ENCODE assay signal across 8 mouse cellular contexts in the genomic region with DNA sequence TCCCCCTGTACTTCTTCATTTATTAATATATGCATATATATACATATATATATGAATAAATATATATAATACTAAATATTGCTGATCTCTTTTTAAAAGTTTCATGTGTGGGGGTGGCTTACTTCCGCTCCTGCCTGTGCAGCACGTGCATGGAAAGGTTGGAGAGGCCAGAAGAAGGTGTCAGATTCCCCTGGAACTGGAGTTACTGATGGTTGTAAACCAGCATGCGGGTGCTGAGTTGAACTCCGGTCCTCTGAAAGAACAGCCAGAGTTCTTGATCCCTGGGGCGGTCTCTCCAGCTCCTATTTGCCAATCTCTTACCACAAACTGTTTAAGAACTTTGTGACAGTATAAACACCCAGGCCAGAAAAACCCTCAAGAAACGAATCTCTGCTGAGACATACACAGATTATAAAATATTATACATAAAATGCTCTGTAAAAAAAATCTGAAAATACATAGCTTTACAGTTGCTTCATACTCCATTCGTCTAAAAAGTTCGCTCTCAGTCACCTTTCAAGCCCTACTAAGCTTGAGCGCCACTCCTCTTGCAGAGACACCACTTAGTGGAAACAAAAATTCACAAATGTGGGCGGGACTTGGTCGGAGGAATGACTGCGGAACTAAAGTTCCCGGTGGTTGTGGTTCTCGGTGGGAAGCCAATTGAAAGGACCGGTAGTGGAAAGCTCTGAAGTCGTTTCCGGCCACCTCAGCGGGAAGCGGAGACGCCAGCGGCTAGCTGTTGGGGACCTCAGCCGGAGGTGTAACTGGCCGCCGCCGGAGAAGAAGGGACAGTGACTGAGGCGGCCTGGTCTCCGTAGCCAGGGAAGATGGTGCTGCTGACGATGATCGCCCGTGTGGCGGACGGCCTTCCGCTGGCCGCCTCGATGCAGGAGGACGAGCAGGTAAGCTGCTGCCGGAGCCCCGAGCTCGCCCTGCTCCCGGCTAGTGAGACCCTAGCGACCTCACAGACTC. TPM values are rescaled to one million over a fixed set of nuclear protein-coding genes. Genes with fewer than 3 reads are reported as not detected.
DNase-seq lines count a peak whose midpoint lies in the region; ATAC-seq and TF ChIP-seq lines count a peak whose summit lies in the region.

A gene (plus strand): TSS at position 675 of the 975 bp plus-strand sequence.

- 6% methylated on average over 41 of the region's 41 CpGs for WGBS in forebrain, embryonic 12.5 days
- 4% methylated on average over 37 of the region's 41 CpGs for WGBS in heart, postnatal 0 days
- 4% methylated on average over 41 of the region's 41 CpGs for WGBS in liver, embryonic 16.5 days (ENCODE audit: insufficient replicate concordance)
- 3% methylated on average over 41 of the region's 41 CpGs for WGBS in neural tube, embryonic 13.5 days

- no peaks in the 10 kb centered on the region for H3K9me3 ChIP-seq in E14TG2a.4 (ENCODE audit: low read length)
- no peaks in the 10 kb centered on the region for H3K9me3 ChIP-seq in forebrain, embryonic 12.5 days
- H3K9me3 ChIP-seq in heart, postnatal 0 days (replicated peaks; ENCODE audit: control insufficient read depth, low read length) = no peaks in the 10 kb centered on the region
- H3K9me3 ChIP-seq in liver, embryonic 16.5 days (replicated peaks; ENCODE audit: control insufficient read depth, low read length) = no peaks in the 10 kb centered on the region
- no peaks in the 10 kb centered on the region for H3K9me3 ChIP-seq in neural tube, embryonic 13.5 days

- peaks cover 4% of the 10 kb centered on the region; the same call in 1 of the 2 replicates for H3K36me3 ChIP-seq in E14TG2a.4 (ENCODE audit: insufficient read depth, low read length)
- H3K36me3 ChIP-seq in forebrain, embryonic 12.5 days (replicated peaks) = no peaks in the 10 kb centered on the region
- no peaks in the 10 kb centered on the region for H3K36me3 ChIP-seq in heart, postnatal 0 days (replicated peaks; ENCODE audit: control insufficient read depth, insufficient read depth, low read length)
- no peaks in the 10 kb centered on the region for H3K36me3 ChIP-seq in liver, embryonic 16.5 days (ENCODE audit: control insufficient read depth, insufficient read depth)
- H3K36me3 ChIP-seq in neural tube, embryonic 13.5 days = no peaks in the 10 kb centered on the region
- no peaks in the 10 kb centered on the region for H3K36me3 ChIP-seq in testis, adult 2 months (ENCODE audit: control insufficient read depth, insufficient read depth, low read length)

- TF ChIP-seq POLR2A in testis, adult 2 months (IDR thresholded peaks at IDR 0.05; ENCODE audit: control insufficient read depth, low read depth, low read length) = peak; percentile 88

- no peak within 1 kb of the TSS for H3K27ac ChIP-seq in forebrain, embryonic 12.5 days
- H3K27ac ChIP-seq in heart, postnatal 0 days (ENCODE audit: low read depth) = peak within 1 kb of the TSS; percentile 77
- peak within 1 kb of the TSS; percentile 29; the same call in 1 of the 2 replicates for H3K27ac ChIP-seq in liver, embryonic 16.5 days (ENCODE audit: low read length)
- H3K27ac ChIP-seq in neural tube, embryonic 13.5 days (replicated peaks) = 0 out of 2 replicates have a peak within 1 kb of the TSS, but pooled peaks have one; percentile 49
- H3K27ac ChIP-seq in testis, adult 2 months (ENCODE audit: control insufficient read depth, insufficient read depth, low read depth, low read length) = peak within 1 kb of the TSS; percentile 81

- peak within 1 kb of the TSS; percentile 80 for H3K4me2 ChIP-seq in forebrain, embryonic 12.5 days
- peak within 1 kb of the TSS; percentile 82 for H3K4me2 ChIP-seq in heart, postnatal 0 days (ENCODE audit: low read depth, low read length)
- H3K4me2 ChIP-seq in liver, embryonic 16.5 days (ENCODE audit: low read depth, low read length) = peak within 1 kb of the TSS; percentile 69
- H3K4me2 ChIP-seq in neural tube, embryonic 13.5 days = peak within 1 kb of the TSS; percentile 93

- no peak for TF ChIP-seq CTCF in E14TG2a.4 (conservative IDR thresholded peaks at IDR 0.05; ENCODE audit: low read length)
- no peak for TF ChIP-seq CTCF in heart, postnatal 0 days (IDR thresholded peaks at IDR 0.05; ENCODE audit: low read depth)
- no peak for TF ChIP-seq CTCF in testis, adult 2 months (IDR thresholded peaks at IDR 0.05; ENCODE audit: control insufficient read depth, insufficient read depth, insufficient replicate concordance, low read depth, low read length)

- H3K4me3 ChIP-seq in E14TG2a.4 (replicated peaks; ENCODE audit: low read length) = peak within 1 kb of the TSS; percentile 99
- H3K4me3 ChIP-seq in forebrain, embryonic 12.5 days (replicated peaks) = peak within 1 kb of the TSS; percentile 97
- peak within 1 kb of the TSS; percentile 97 for H3K4me3 ChIP-seq in heart, postnatal 0 days (ENCODE audit: low read depth, low read length)
- H3K4me3 ChIP-seq in liver, embryonic 16.5 days (ENCODE audit: low read depth, low read length) = peak within 1 kb of the TSS; percentile 99
- H3K4me3 ChIP-seq in neural tube, embryonic 13.5 days = peak within 1 kb of the TSS; percentile 87
- H3K4me3 ChIP-seq in testis, adult 2 months (ENCODE audit: control insufficient read depth, low read depth, low read length) = peak within 1 kb of the TSS; percentile 90

- H3K27me3 ChIP-seq in E14TG2a.4 (ENCODE audit: insufficient read depth, low read length) = no peaks in the 10 kb centered on the region
- no peaks in the 10 kb centered on the region for H3K27me3 ChIP-seq in forebrain, embryonic 12.5 days
- H3K27me3 ChIP-seq in heart, postnatal 0 days (ENCODE audit: control insufficient read depth, insufficient read depth, low read length) = no peaks in the 10 kb centered on the region
- no peaks in the 10 kb centered on the region for H3K27me3 ChIP-seq in liver, embryonic 16.5 days (ENCODE audit: control insufficient read depth, insufficient read depth, low read depth, low read length)
- no peaks in the 10 kb centered on the region for H3K27me3 ChIP-seq in neural tube, embryonic 13.5 days
- H3K27me3 ChIP-seq in testis, adult 2 months (ENCODE audit: control insufficient read depth, insufficient read depth, low read length) = no peaks in the 10 kb centered on the region

- peak; percentile 87 for DNase-seq in c-Kit-positive CD71-positive TER-119-positive erythroid progenitor cells, embryonic 14.5 days (ENCODE audit: low spot score)
- peak; percentile 92 for DNase-seq in heart, postnatal 0 days (ENCODE audit: low spot score)
- DNase-seq in kidney, postnatal 4 days = peak; percentile 90 to 93

- peaks cover 13% of the 10 kb centered on the region for H3K4me1 ChIP-seq in E14TG2a.4 (replicated peaks; ENCODE audit: low read depth, low read length)
- H3K4me1 ChIP-seq in forebrain, embryonic 12.5 days = peaks cover 14% of the 10 kb centered on the region
- H3K4me1 ChIP-seq in heart, postnatal 0 days (ENCODE audit: control insufficient read depth, insufficient read depth) = peaks cover 21% of the 10 kb centered on the region
- peaks cover 10% of the 10 kb centered on the region for H3K4me1 ChIP-seq in liver, embryonic 16.5 days (ENCODE audit: control insufficient read depth, low read depth, low read length)
- peaks cover 32% of the 10 kb centered on the region for H3K4me1 ChIP-seq in neural tube, embryonic 13.5 days (replicated peaks)
- peaks cover 6% of the 10 kb centered on the region for H3K4me1 ChIP-seq in testis, adult 2 months (ENCODE audit: control insufficient read depth, insufficient read depth, low read length)

- peak within 1 kb of the TSS; percentile 90 for H3K9ac ChIP-seq in forebrain, embryonic 12.5 days
- peak within 1 kb of the TSS; percentile 91 for H3K9ac ChIP-seq in heart, postnatal 0 days (replicated peaks; ENCODE audit: low read depth, low read length)
- peak within 1 kb of the TSS; percentile 94 for H3K9ac ChIP-seq in liver, embryonic 16.5 days (ENCODE audit: low read depth, low read length)
- peak within 1 kb of the TSS; percentile 92 for H3K9ac ChIP-seq in neural tube, embryonic 13.5 days

- peak; percentile 87 for ATAC-seq in forebrain, embryonic 12.5 days (ENCODE audit: low FRiP score)
- peak; percentile 87 for ATAC-seq in heart, postnatal 0 days (ENCODE audit: insufficient read depth, low read depth)
- peak; percentile 78 for ATAC-seq in liver, embryonic 16.5 days (ENCODE audit: low read depth)
- peak; percentile 84 for ATAC-seq in neural tube, embryonic 13.5 days (ENCODE audit: low read depth)

- TF ChIP-seq EP300 in heart, postnatal 0 days (IDR thresholded peaks at IDR 0.05; ENCODE audit: low read depth) = peak; percentile 35; the same call in 1 of the 2 replicates

RNA-seq across cellular contexts. Expression of the gene that starts here (rescaled TPM):
- polyA plus RNA-seq in forebrain, embryonic 12.5 days (2016; fragmentation: Nextera tagmentation; extraction: Ambion mirVana) = 104 and 107 TPM in 2 replicates
- total RNA-seq in heart, postnatal 0 days (2014; rRNA removed; ENCODE audit: low replicate concordance) = 22.4 and 56.9 TPM in 2 replicates
- polyA plus RNA-seq in heart, postnatal 0 days (2015; fragmentation: Nextera tagmentation; extraction: Ambion mirVana) = 69.9 and 73.7 TPM in 2 replicates
- polyA plus RNA-seq in liver, embryonic 16.5 days (2015; fragmentation: Nextera tagmentation; extraction: Ambion mirVana) = 54.8 and 56.0 TPM in 2 replicates
- 106 and 111 TPM in 2 replicates for polyA plus RNA-seq in neural tube, embryonic 13.5 days (2015; fragmentation: Nextera tagmentation; extraction: Ambion mirVana)
- polyA plus RNA-seq in testis, adult 2 months (2012; rRNA removed) = 15.7 and 21.5 TPM in 2 replicates
